Mouse (Mus musculus) v-Abl transformed pro-B cells (cell line): ENCODE data around the gene Camk2b.
"Not testable (repeated sequence)": the region's sequence is repeated elsewhere in the genome, so short reads cannot be mapped to it uniquely, and the experiment has no call there.

Experiments
- in situ Hi-C, 2 experiments: fragments of 400-800 bp; cut with MboI; formaldehyde crosslinking; loops; one replicate each; pipeline ENCODE4 v1.15.1; 2025; ENCODE audit not compliant: unreplicated experiment in 2 of 2

The Camk2b gene

GRCm38 (mm10) chr11:6017484-6018140, 48.5 kb downstream of the Camk2b start:
- in situ Hi-C loops, result no loop called here

- in situ Hi-C loops, result no loop called here
Measured at GRCm38 (mm10) chr11:6016797-6017395, 49.3 kb downstream of the Camk2b start.

DNA sequence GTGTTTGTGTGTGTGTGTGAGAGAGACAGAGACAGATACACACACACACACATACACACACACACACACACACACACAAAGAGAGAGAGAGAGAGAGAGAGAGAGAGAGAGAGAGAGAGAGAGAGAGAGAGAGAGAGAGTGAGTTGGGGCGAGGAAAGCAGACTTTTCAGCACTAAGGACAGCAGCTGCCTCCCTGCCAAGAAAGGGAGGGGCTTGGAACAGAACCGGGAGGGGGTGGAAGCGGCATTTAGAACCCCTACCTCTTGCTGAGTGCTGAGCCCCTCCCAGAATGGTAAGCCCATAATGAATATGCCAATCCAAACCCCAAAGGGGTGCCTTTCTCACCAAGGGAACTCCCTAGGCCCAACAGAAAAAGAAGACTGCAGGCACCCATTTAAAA, 49.8 kb downstream of the Camk2b start:
- in situ Hi-C loops, result no loop called here

DNA sequence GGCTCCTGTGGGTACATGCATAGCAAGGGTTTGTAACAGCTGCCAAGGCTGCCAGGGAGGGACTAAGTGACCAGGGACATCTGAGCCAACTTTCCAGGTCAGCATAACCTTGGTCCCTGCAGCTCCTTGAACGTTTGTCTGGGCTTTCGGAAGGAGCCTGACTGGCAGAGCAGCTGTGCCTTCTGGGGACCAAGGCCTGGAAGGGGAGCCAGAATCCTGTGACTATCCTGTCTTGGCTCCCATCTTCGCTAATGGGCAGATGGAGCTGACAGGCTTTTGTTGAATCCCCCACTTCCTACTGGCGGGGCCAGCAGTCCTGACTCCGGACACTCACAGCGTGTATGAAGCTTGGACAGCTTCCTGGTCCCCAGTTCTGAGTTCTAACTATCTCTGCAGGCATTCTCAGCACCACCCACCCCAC, 51.1 kb downstream of the Camk2b start:
- in situ Hi-C loops, result no loop called here

DNA sequence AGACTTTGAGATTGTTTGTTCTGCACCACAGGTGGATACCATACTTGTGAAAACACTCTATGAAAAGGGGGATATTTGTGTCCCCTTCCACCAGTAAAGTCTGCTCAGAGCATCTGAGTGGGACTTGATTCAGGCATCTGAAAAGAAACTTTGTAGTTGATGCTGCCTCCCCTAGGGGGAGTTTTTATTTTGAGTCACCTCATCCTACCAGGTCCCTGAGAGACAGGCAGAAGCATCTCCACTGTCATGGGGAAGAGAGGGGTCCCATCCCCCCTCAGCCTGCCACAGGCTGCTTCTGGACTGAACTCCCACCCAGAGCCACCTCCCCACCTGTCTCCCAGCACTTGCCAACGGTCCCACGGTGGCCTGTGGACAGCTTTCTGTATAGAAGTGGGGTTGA, 52.8 kb downstream of the Camk2b start:
- in situ Hi-C loops, result no loop called here

GRCm38 (mm10) chr11:6011879-6012278, 54.3 kb downstream of the Camk2b start:
- in situ Hi-C loops, result no loop called here

GRCm38 (mm10) chr11:6010751-6011482, 55.2 kb downstream of the Camk2b start:
- in situ Hi-C loops, result not testable (repeated sequence)

- in situ Hi-C loops, result not testable (repeated sequence)
Measured at GRCm38 (mm10) chr11:6007779-6008128, 58.4 kb downstream of the Camk2b start.

GRCm38 (mm10) chr11:6007010-6007778, 59.0 kb downstream of the Camk2b start:
- in situ Hi-C loops, result not testable (repeated sequence)

GRCm38 (mm10) chr11:6006351-6007009, 59.7 kb downstream of the Camk2b start:
- in situ Hi-C loops, result not testable (repeated sequence)

DNA sequence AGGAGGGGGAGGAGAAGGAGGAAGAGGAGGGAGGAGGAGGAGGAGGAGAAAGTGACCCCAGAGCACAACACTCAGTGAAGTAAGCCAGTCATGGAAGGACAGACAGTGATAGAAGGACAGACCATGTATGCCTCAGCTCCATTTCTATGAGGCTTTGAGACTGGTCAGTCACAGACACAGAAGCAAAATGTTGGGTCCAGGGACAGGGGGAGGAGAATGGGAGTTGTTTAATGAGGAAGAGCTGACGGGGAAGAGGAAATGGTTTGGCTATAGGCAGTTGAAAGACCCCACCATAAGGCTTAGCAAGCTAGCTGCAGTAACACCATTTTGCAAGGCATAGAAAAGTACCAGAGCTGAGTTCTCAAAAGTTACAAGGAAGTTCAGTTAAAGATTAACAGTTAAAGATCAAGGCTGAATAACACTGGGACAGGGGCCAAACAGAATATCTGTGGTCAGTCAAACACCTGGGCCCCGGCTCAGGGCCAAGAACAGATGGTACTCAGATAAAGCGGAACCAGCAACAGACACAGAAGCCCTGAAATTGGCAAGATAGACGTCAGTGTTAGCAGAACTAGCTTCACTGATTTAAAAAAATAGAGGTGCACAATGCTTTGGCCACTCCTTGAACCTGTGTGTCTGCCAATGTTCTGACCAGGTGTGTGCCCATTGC, 60.7 kb downstream of the Camk2b start:
- in situ Hi-C loops, result not testable (repeated sequence)

DNA sequence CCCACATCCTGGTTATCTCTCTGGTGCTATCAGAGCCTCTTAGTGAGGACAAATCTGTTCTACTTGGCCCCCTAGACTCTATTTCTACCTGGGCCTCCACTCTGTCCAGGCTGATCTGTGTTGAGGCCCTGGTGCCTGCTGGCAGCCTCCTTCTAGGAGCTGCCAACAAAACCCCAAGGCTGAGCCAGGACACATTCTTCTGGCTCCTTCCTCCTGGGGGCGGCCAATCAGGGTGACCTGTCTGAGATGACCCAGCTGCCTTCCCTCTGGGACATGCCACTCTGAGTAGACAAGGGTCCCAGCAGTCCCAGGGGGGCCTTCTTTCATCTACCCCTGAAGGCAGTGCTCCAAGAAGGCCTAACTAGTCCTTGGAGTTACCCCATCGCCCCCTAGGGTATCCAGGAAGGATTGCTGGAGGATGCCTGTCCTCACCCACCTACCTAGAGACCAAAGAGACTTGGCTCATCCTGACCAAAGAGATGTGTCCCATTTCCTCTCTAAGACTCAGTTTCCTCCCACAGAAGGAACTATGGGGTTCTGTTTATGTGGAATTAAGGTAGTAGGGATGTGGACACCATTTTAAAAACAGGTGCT, 63.0 kb downstream of the Camk2b start:
- in situ Hi-C loops, result no loop called here

DNA sequence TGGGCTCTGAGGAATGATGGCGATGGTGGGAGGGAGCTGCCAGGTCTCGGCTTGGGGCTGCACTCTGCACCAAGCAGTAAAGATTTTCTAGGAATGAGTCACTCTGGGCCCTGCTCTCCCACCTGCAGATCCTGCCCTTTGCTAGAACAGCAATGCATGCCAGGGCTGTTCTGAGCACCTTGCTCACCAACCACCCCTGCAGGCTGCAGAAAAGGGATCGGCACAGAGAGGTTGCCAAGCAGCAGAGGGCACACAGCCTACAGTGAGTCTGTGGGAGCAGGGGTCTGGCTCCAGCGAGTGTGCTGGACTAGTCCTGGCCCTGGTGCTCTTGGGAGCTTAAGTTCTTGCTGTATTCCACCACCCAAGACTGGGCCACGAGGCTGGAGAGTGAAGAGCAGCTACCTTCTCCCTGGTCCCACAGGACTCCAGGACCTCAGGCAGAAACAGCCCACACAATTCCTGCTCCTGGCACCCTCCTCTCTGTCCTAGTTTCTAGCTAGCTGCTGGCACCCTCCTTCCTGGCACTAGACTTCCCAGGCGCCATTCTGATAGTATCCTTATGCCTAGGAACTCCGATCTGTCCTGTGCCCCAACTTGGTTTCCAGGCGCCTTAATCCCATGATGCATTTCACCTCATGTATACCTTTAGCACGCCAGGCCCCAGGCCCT, 64.0 kb downstream of the Camk2b start:
- in situ Hi-C loops, result no loop called here

DNA sequence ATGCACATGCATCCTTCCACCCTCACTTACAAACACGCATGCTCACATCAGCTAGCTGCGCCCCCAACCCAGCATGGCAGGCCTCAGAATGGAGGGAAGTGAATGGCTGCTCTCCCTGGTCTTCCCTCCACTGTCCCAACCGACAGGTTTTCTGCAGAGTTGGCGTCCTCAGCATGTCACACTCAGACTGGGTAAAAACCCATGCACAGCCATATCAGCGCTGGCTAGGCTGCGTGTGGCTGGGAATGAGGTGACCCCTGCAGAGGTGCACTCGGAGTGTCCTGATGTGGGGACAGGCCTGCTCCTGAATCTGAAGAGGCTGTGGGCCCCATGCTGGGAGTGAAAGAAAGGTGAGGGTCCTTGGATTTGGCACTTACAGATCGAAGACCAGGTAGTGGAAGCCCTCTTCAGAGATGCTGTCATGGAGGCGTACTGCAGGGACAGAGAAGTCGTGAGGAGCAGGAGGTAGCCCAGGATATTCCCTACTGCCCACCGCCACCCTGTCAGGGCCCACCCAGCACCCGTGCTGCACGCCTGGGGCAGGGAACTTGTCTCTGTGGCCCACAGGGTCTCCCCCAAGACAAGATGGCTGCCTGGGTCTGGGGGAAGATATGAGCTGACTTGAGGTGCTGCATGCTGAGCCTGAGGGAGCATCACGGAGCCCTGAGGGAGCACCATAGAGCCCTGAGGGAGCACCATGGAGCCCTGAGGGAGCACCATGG, 65.0 kb downstream of the Camk2b start:
- in situ Hi-C loops, result no loop called here

DNA sequence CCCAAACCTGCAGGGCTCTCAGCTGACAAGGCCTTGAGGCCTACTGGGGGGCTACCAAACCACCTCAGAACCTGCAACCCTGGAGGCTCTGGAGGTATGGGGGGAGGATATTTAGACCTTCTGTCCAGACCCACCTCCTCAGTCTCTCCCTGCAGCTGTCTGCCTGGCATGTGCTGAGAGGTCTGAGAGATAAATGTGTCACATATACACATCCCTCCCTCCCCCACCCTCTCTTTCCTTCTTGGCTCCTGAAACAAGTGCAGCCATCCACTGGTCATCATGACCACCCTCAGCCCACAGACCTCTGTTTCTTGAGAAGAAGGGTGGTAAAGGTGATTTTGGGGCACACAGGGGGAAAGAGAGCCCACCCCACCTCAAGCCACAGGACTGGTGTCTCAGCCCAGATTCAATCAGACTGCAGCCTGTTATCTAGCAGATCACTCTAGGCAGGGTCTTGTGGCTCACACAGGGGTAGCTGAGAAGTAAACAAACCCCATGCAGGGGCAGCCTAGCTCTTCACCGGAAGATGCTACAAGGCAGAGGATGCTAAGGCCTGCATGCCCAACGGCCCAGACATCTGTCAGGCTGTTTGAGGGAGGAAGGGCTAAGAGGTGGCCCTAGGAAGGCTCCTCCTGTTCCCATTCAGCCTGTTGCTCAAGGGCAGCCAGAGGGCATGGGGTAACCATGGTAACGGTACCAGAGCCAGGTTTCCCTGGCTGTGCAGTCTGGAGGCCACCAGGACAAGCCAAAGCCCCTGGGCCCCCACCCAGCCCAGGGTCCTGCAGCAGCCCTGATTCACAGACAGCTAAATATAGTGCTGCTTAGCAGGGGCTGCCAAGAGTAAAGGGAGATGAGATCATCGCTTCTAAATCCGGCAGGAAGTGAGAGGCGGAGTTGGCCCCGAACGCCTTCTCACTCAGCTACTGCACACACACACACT, 66.1 kb downstream of the Camk2b start:
- in situ Hi-C loops, result loop anchor here (5.0 to 25.0 kb wide), 4 partner anchors 187 to 762 kb away; partner anchors contain the start of genes Tbrg4 (in 2 of the 2), Wap (in 2 of the 2) and Ppia (in 1 of the 2)

DNA sequence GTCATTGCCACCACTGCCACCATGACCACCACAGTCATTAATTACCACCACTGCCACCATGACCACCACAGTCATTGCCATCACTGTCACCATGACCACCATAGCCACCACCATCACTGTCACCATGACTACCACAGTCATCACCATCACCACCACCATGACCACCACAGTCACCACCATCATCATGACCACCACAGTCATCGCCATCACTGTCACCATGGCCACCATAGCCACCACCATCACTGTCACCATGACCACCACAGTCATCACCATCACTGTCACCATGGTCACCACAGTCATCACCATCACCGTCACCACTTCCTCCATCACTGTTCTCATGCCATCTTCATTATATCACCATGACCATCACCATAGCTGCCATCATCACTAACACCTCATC, 67.7 kb downstream of the Camk2b start:
- in situ Hi-C loops, result loop anchor here (5.0 to 25.0 kb wide), 4 partner anchors 189 to 764 kb away; partner anchors contain the start of genes Tbrg4 (in 2 of the 2), Wap (in 2 of the 2) and Ppia (in 1 of the 2)

- in situ Hi-C loops, result loop anchor here (5.0 to 25.0 kb wide), 4 partner anchors 191 to 766 kb away; partner anchors contain the start of genes Tbrg4 (in 2 of the 2), Wap (in 2 of the 2) and Ppia (in 1 of the 2)
Measured at GRCm38 (mm10) chr11:5995989-5996388, 70.2 kb downstream of the Camk2b start.
